Comparison of ENCODE assay signal across 11 mouse cellular contexts in the genomic region with DNA sequence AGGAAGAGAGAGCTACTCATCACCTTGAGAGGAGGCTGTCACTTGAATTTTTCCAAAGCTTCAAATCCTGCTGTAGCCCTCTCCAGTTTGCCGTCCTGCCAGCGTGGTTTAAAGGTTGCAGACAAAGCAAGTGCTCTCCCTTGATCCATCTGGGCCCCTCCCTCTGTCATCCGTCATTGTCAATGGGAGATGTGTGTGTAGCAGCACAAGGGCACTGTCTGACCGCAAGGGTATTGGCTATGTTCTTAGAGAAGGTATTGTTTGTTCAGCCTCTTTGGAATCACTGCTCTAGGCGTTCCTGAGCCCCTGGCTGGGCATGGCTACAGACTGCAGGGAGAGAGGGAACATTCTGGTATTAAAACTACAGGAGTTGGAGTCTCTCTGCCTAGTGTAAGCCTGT.
A peak's percentile ranks its signal among the peaks of the same experiment; 100 is the strongest.
DNase-seq lines count a peak whose midpoint lies in the region; ATAC-seq lines count a peak whose summit lies in the region.
"Had no signal": no experiment of that assay in that cellular context is flagged by ENCODE, and none has a peak within 500 bp of the region (broad histone marks: within the 10 kb centered on the region; RNA-seq: fewer than 3 reads in every experiment).

No protein-coding gene starts in this region.

- no peak overlapping the region for H3K4me3 ChIP-seq in lung, embryonic 15.5 days
- no peak overlapping the region for H3K4me3 ChIP-seq in hindbrain, embryonic 13.5 days
- H3K4me3 ChIP-seq in neural tube, embryonic 12.5 days: no peak overlapping the region

- peaks cover 67% of the 10 kb centered on the region for H3K4me1 ChIP-seq in lung, embryonic 15.5 days
- H3K4me1 ChIP-seq in hindbrain, embryonic 13.5 days (replicated peaks): peaks cover 59% of the 10 kb centered on the region
- peaks cover 51% of the 10 kb centered on the region for H3K4me1 ChIP-seq in neural tube, embryonic 12.5 days

- DNase-seq in lung, adult 18-20 months: no peak
- DNase-seq in embryo, embryonic 10 days (ENCODE audit: low spot score): peak; percentile 91
- no peak for DNase-seq in thymus, adult 18-20 months
- DNase-seq in right cerebral cortex, postnatal 14 days: no peak
- no peak for DNase-seq in layer of hippocampus, adult 11-12 months (ENCODE audit: low spot score)
- DNase-seq: thymus, postnatal 14 days had no signal

- 0 out of 2 replicates have a peak, but pooled peaks have one; percentile 47 for ATAC-seq in lung, embryonic 15.5 days (ENCODE audit: borderline replicate concordance, extremely low read depth, low FRiP score, low TSS enrichment)
- peak; percentile 55 for ATAC-seq in hindbrain, embryonic 13.5 days (ENCODE audit: low FRiP score)
- ATAC-seq in neural tube, embryonic 12.5 days (ENCODE audit: low FRiP score, low read depth): peak; percentile 73

- no peak overlapping the region for H3K9ac ChIP-seq in lung, embryonic 15.5 days
- no peak overlapping the region for H3K9ac ChIP-seq in hindbrain, embryonic 13.5 days
- H3K9ac ChIP-seq in neural tube, embryonic 12.5 days: no peak overlapping the region

- no peaks in the 10 kb centered on the region for H3K27me3 ChIP-seq in lung, embryonic 15.5 days
- no peaks in the 10 kb centered on the region for H3K27me3 ChIP-seq in hindbrain, embryonic 13.5 days
- H3K27me3 ChIP-seq in neural tube, embryonic 12.5 days (replicated peaks): no peaks in the 10 kb centered on the region
- H3K27me3 ChIP-seq: CH12.LX had no signal

- no peaks in the 10 kb centered on the region for H3K36me3 ChIP-seq in lung, embryonic 15.5 days
- no peaks in the 10 kb centered on the region for H3K36me3 ChIP-seq in hindbrain, embryonic 13.5 days
- no peaks in the 10 kb centered on the region for H3K36me3 ChIP-seq in neural tube, embryonic 12.5 days

- 0 out of 2 replicates have a peak overlapping the region, but pooled peaks have one; percentile 0 for H3K27ac ChIP-seq in lung, embryonic 15.5 days
- peak overlapping the region; percentile 69 for H3K27ac ChIP-seq in hindbrain, embryonic 13.5 days
- H3K27ac ChIP-seq in neural tube, embryonic 12.5 days: peak overlapping the region; percentile 3; the same call in 1 of the 2 replicates

- 13% methylated on average over 5 of the region's 5 CpGs for WGBS in lung, embryonic 15.5 days
- 8% methylated on average over 5 of the region's 5 CpGs for WGBS in hindbrain, embryonic 13.5 days
- WGBS in neural tube, embryonic 12.5 days: 6% methylated on average over 5 of the region's 5 CpGs

- H3K9me3 ChIP-seq in lung, embryonic 15.5 days: no peaks in the 10 kb centered on the region
- no peaks in the 10 kb centered on the region for H3K9me3 ChIP-seq in hindbrain, embryonic 13.5 days
- no peaks in the 10 kb centered on the region for H3K9me3 ChIP-seq in neural tube, embryonic 12.5 days

- no peak overlapping the region for H3K4me2 ChIP-seq in lung, embryonic 15.5 days
- H3K4me2 ChIP-seq in hindbrain, embryonic 13.5 days: no peak overlapping the region
- peak overlapping the region; percentile 5; the same call in 1 of the 2 replicates for H3K4me2 ChIP-seq in neural tube, embryonic 12.5 days (replicated peaks)
- H3K4me2 ChIP-seq: liver, embryonic 11.5 days had no signal

Comparison
In these comparisons a context has a peak if more than half of its experiments do, and no peak if none do; other contexts are left out.
1. H3K27ac ChIP-seq: peak in every context shown above with its lines; median percentile 69 in hindbrain, embryonic 13.5 days; 3 in neural tube, embryonic 12.5 days; 0 in lung, embryonic 15.5 days.